Mouse (Mus musculus) myocyte (in vitro differentiated cells): ENCODE measurements around the gene Mprip.

Experiments used
- CEBPB ChIP-seq: IDR thresholded peaks from 2 replicates; pipeline ENCODE4 v1.6.1; 2011; ENCODE audit warnings: mild to moderate bottlenecking, moderate library complexity; ENCODE audit not compliant: poor library complexity, insufficient read depth, severe bottlenecking
- E2F4 ChIP-seq: IDR thresholded peaks from one replicate; pipeline ENCODE4 v1.6.1; 2011; ENCODE audit warnings: mild to moderate bottlenecking, control low read depth, moderate library complexity; ENCODE audit not compliant: insufficient read depth
- MYOD1 ChIP-seq, 3 experiments: IDR thresholded peaks; one replicate each; pipeline ENCODE4 v1.6.1; 2011; ENCODE audit warnings: control low read depth in 2 of 3, low read depth in 2 of 3, mild to moderate bottlenecking in 2 of 3, moderate library complexity in 1 of 3; ENCODE audit not compliant: insufficient read length in 2 of 3, control insufficient read depth in 1 of 3
- MYOG ChIP-seq, 3 experiments: IDR thresholded peaks; one replicate each; pipeline ENCODE4 v1.6.1; 2011; ENCODE audit warnings: control low read depth in 2 of 3, low read depth in 2 of 3, mild to moderate bottlenecking in 2 of 3; ENCODE audit not compliant: insufficient read length in 2 of 3, control insufficient read depth in 1 of 3, insufficient read depth in 1 of 3
- POLR2A ChIP-seq: IDR thresholded peaks from one replicate; pipeline ENCODE4 v1.6.1; 2011; ENCODE audit warnings: low read depth, mild to moderate bottlenecking, control low read depth, moderate library complexity; ENCODE audit not compliant: insufficient read length
- REST ChIP-seq: IDR thresholded peaks from one replicate; pipeline ENCODE4 v1.6.1; 2011; ENCODE audit warnings: mild to moderate bottlenecking, control low read depth, moderate library complexity; ENCODE audit not compliant: insufficient read depth, insufficient read length
- USF1 ChIP-seq: IDR thresholded peaks from one replicate; pipeline ENCODE4 v1.6.1; 2011; ENCODE audit warnings: low read depth, mild to moderate bottlenecking, control low read depth, moderate library complexity

DNA sequence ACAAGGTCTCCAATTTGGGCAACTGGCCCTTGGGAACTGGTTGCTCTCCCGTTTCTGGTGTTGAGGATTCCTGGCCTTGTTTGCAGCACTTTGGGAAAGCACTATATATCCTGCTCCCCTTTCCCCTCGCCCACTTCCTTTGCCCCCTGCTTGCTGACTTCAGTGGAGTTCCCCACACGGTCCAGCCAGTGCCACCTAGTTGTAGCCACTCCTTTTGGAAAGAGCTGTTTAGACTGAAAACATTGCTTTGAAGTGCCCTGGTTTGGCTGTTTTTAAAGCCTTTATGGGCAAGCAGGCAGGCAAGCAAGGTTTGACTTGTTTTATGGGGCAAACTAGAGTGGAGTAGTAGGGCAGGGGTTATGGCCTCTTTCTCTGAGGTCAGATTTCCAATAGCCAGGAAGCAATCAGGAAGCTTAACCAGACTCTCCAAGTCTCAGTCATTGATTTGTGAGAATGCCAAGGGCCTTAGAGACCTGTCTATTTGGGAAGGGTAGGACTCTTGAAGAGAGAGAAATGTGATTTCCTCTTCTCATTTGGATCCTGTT is 2.7 kb downstream of the Mprip start:
- no peak for TF ChIP-seq MYOG (IDR thresholded peaks at IDR 0.05; ENCODE audit: control insufficient read depth in 1 of 3, insufficient read depth in 1 of 3, insufficient read length in 2 of 3, low read depth in 2 of 3)
- TF ChIP-seq CEBPB: no peak
- no peak for TF ChIP-seq MYOD1 (IDR thresholded peaks at IDR 0.05; ENCODE audit: control insufficient read depth in 1 of 3, insufficient read length in 2 of 3, low read depth in 2 of 3)
- no peak for TF ChIP-seq POLR2A
- TF ChIP-seq REST: no peak
- no peak for TF ChIP-seq E2F4
- no peak for TF ChIP-seq USF1
